Mouse (Mus musculus) lung, postnatal 4 days (tissue): ENCODE results near the gene Hoxa4.

Source experiments
- DNase-seq, 2 experiments: peaks; one replicate each; pipeline ENCODE4 v3.0.0; 2021

The Hoxa4 gene

GRCm38 (mm10) chr6:52150401-52150966 is 41.1 kb downstream of the Hoxa4 start:
- DNase-seq = no peak
